Mouse (Mus musculus): ENCODE results near the gene Hnrnpa3.
"Not testable (repeated sequence)": the region's sequence is repeated elsewhere in the genome, so short reads cannot be mapped to it uniquely, and the experiment has no call there.

Hnrnpa3 gene

GRCm38 (mm10) chr2:75672561-75672960 lies 13.5 kb downstream of the Hnrnpa3 start:
- no peak for DNase-seq (ENCODE audit: extremely low spot score, low spot score)

GRCm38 (mm10) chr2:75676567-75676966 lies 17.5 kb downstream of the Hnrnpa3 start:
- DNase-seq (ENCODE audit: extremely low spot score, low spot score) = no peak

GRCm38 (mm10) chr2:75679947-75680346 lies 20.9 kb downstream of the Hnrnpa3 start:
- DNase-seq (ENCODE audit: extremely low spot score, low spot score) = no peak

GRCm38 (mm10) chr2:75681439-75681838 lies 22.4 kb downstream of the Hnrnpa3 start:
- DNase-seq (ENCODE audit: extremely low spot score, low spot score) = no peak

GRCm38 (mm10) chr2:75682978-75683709 lies 24.1 kb downstream of the Hnrnpa3 start:
- no peak for DNase-seq (ENCODE audit: extremely low spot score, low spot score)

GRCm38 (mm10) chr2:75684526-75684925 lies 25.5 kb downstream of the Hnrnpa3 start:
- DNase-seq (ENCODE audit: extremely low spot score, low spot score) = no peak

GRCm38 (mm10) chr2:75685458-75685861 lies 26.4 kb downstream of the Hnrnpa3 start:
- no peak for DNase-seq (ENCODE audit: extremely low spot score, low spot score)

- no peak for DNase-seq (ENCODE audit: extremely low spot score, low spot score)
Measured at GRCm38 (mm10) chr2:75687040-75687749, 28.1 kb downstream of the Hnrnpa3 start.

GRCm38 (mm10) chr2:75688901-75689300 lies 29.8 kb downstream of the Hnrnpa3 start:
- no peak for DNase-seq (ENCODE audit: extremely low spot score, low spot score)

GRCm38 (mm10) chr2:75689482-75690158 lies 30.6 kb downstream of the Hnrnpa3 start:
- DNase-seq (ENCODE audit: extremely low spot score, low spot score) = no peak

GRCm38 (mm10) chr2:75690656-75691055 lies 31.6 kb downstream of the Hnrnpa3 start:
- no peak for DNase-seq (ENCODE audit: extremely low spot score, low spot score)

GRCm38 (mm10) chr2:75691316-75691715 lies 32.3 kb downstream of the Hnrnpa3 start:
- no peak for DNase-seq (ENCODE audit: extremely low spot score, low spot score)

- no peak for DNase-seq (ENCODE audit: extremely low spot score, low spot score)
Measured at GRCm38 (mm10) chr2:75692369-75692768, 33.3 kb downstream of the Hnrnpa3 start.

- not testable (repeated sequence) for DNase-seq (ENCODE audit: extremely low spot score, low spot score)
Measured at GRCm38 (mm10) chr2:75694926-75695325, 35.9 kb downstream of the Hnrnpa3 start.

GRCm38 (mm10) chr2:75695676-75696350 lies 36.8 kb downstream of the Hnrnpa3 start:
- no peak for DNase-seq (ENCODE audit: extremely low spot score, low spot score)

GRCm38 (mm10) chr2:75696371-75696770 lies 37.3 kb downstream of the Hnrnpa3 start:
- no peak for DNase-seq (ENCODE audit: extremely low spot score, low spot score)

GRCm38 (mm10) chr2:75697222-75697621 lies 38.2 kb downstream of the Hnrnpa3 start:
- DNase-seq (ENCODE audit: extremely low spot score, low spot score) = no peak

- no peak for DNase-seq (ENCODE audit: extremely low spot score, low spot score)
Measured at GRCm38 (mm10) chr2:75698007-75698406, 38.9 kb downstream of the Hnrnpa3 start.

GRCm38 (mm10) chr2:75698874-75699273 lies 39.8 kb downstream of the Hnrnpa3 start:
- no peak for DNase-seq (ENCODE audit: extremely low spot score, low spot score)

GRCm38 (mm10) chr2:75700543-75700942 lies 41.5 kb downstream of the Hnrnpa3 start:
- no peak for DNase-seq (ENCODE audit: extremely low spot score, low spot score)

GRCm38 (mm10) chr2:75701207-75701606 lies 42.1 kb downstream of the Hnrnpa3 start:
- no peak for DNase-seq (ENCODE audit: extremely low spot score, low spot score)

Measured in neural tube, embryonic 10.5 days (tissue).